Mouse (Mus musculus): ENCODE measurements around the gene Alg6. TPM values are rescaled to one million over a fixed set of nuclear protein-coding genes. Genes with fewer than 3 reads are reported as not detected.

Gene Alg6
- polyA plus RNA-seq, 1 experiment from 2014 or later, result 10.1 TPM

GRCm38 (mm10) chr4:99717905-99718304, 2.4 kb downstream of the Alg6 start:
- no peak for ATAC-seq (replicated peaks; ENCODE audit: extremely low read depth, insufficient read depth, low FRiP score)
- Histone ChIP-seq H3K27me3 (ENCODE audit: control insufficient read depth, insufficient read depth, low read length) (no peaks in the 10 kb centered on the region), H3K9ac (ENCODE audit: low read length) (no peak overlapping the region), H3K9me3 (replicated peaks; ENCODE audit: control insufficient read depth, low read length) (no peaks in the 10 kb centered on the region), H3K4me2 (ENCODE audit: low read depth, low read length) (no peak overlapping the region), H3K27ac (ENCODE audit: low read length) (no peak overlapping the region), H3K4me3 (ENCODE audit: low read length) (no peak overlapping the region), H3K4me1 (ENCODE audit: control insufficient read depth, insufficient read depth, low read length) (0 out of 2 replicates have a peak, but pooled peaks cover 4% of the 10 kb centered on the region), H3K36me3 (ENCODE audit: control insufficient read depth, insufficient read depth) (peaks cover 4% of the 10 kb centered on the region; the same call in 1 of the 2 replicates)
- 61% methylated on average over 4 of the region's 4 CpGs for WGBS

- no peak for ATAC-seq (replicated peaks; ENCODE audit: extremely low read depth, insufficient read depth, low FRiP score)
- H3K27me3 ChIP-seq (ENCODE audit: control insufficient read depth, insufficient read depth, low read length), result no peaks in the 10 kb centered on the region
- WGBS, result 88% methylated on average over 4 of the region's 4 CpGs
- no peaks in the 10 kb centered on the region for H3K4me1 ChIP-seq (ENCODE audit: control insufficient read depth, insufficient read depth, low read length)
- no peak overlapping the region for H3K4me2 ChIP-seq (ENCODE audit: low read depth, low read length)
- peaks cover 23% of the 10 kb centered on the region; the same call in 1 of the 2 replicates for H3K36me3 ChIP-seq (ENCODE audit: control insufficient read depth, insufficient read depth)
- no peak overlapping the region for H3K4me3 ChIP-seq (ENCODE audit: low read length)
- H3K27ac ChIP-seq (ENCODE audit: low read length), result no peak overlapping the region
- peaks cover 3% of the 10 kb centered on the region; the same call in 1 of the 2 replicates for H3K9me3 ChIP-seq (replicated peaks; ENCODE audit: control insufficient read depth, low read length)
- H3K9ac ChIP-seq (ENCODE audit: low read length), result no peak overlapping the region
These were observed 8.9 kb downstream of the Alg6 start for GRCm38 (mm10) chr4:99724331-99724730.

- Histone ChIP-seq H3K36me3 (ENCODE audit: control insufficient read depth, insufficient read depth) (peaks cover 29% of the 10 kb centered on the region), H3K27me3 (ENCODE audit: control insufficient read depth, insufficient read depth, low read length) (no peaks in the 10 kb centered on the region), H3K4me2 (ENCODE audit: low read depth, low read length) (no peak overlapping the region), H3K4me1 (ENCODE audit: control insufficient read depth, insufficient read depth, low read length) (no peaks in the 10 kb centered on the region), H3K9ac (ENCODE audit: low read length) (no peak overlapping the region), H3K9me3 (replicated peaks; ENCODE audit: control insufficient read depth, low read length) (peaks cover 13% of the 10 kb centered on the region), H3K27ac (ENCODE audit: low read length) (no peak overlapping the region), H3K4me3 (ENCODE audit: low read length) (no peak overlapping the region)
- ATAC-seq (replicated peaks; ENCODE audit: extremely low read depth, insufficient read depth, low FRiP score), result no peak
- WGBS, result 88% methylated on average over 8 of the region's 8 CpGs
These were observed 10.5 kb downstream of the Alg6 start for GRCm38 (mm10) chr4:99725914-99726451.

GRCm38 (mm10) chr4:99739836-99740235, 24.4 kb downstream of the Alg6 start:
- Histone ChIP-seq H3K36me3 (ENCODE audit: control insufficient read depth, insufficient read depth) (no peaks in the 10 kb centered on the region; the same call in 1 of the 2 replicates), H3K4me3 (ENCODE audit: low read length) (no peak overlapping the region), H3K4me1 (ENCODE audit: control insufficient read depth, insufficient read depth, low read length) (no peaks in the 10 kb centered on the region), H3K27ac (ENCODE audit: low read length) (no peak overlapping the region), H3K9ac (ENCODE audit: low read length) (no peak overlapping the region), H3K9me3 (replicated peaks; ENCODE audit: control insufficient read depth, low read length) (no peaks in the 10 kb centered on the region), H3K27me3 (ENCODE audit: control insufficient read depth, insufficient read depth, low read length) (no peaks in the 10 kb centered on the region), H3K4me2 (ENCODE audit: low read depth, low read length) (no peak overlapping the region)
- 71% methylated on average over 7 of the region's 7 CpGs for WGBS
- no peak for ATAC-seq (replicated peaks; ENCODE audit: extremely low read depth, insufficient read depth, low FRiP score)

GRCm38 (mm10) chr4:99752426-99752825, 37.0 kb downstream of the Alg6 start:
- ATAC-seq (replicated peaks; ENCODE audit: extremely low read depth, insufficient read depth, low FRiP score), result no peak
- Histone ChIP-seq H3K9ac (ENCODE audit: low read length) (no peak overlapping the region), H3K4me1 (ENCODE audit: control insufficient read depth, insufficient read depth, low read length) (no peaks in the 10 kb centered on the region), H3K4me2 (ENCODE audit: low read depth, low read length) (no peak overlapping the region), H3K4me3 (ENCODE audit: low read length) (no peak overlapping the region), H3K27ac (ENCODE audit: low read length) (no peak overlapping the region), H3K36me3 (ENCODE audit: control insufficient read depth, insufficient read depth) (peaks cover 5% of the 10 kb centered on the region), H3K9me3 (replicated peaks; ENCODE audit: control insufficient read depth, low read length) (no peaks in the 10 kb centered on the region), H3K27me3 (ENCODE audit: control insufficient read depth, insufficient read depth, low read length) (no peaks in the 10 kb centered on the region)
- WGBS, result 73% methylated on average over 5 of the region's 5 CpGs

GRCm38 (mm10) chr4:99766303-99766702, 50.8 kb downstream of the Alg6 start:
- ATAC-seq (replicated peaks; ENCODE audit: extremely low read depth, insufficient read depth, low FRiP score), result no peak
- no peak overlapping the region for H3K4me2 ChIP-seq (ENCODE audit: low read depth, low read length)

GRCm38 (mm10) chr4:99766753-99767152, 51.3 kb downstream of the Alg6 start:
- no peak overlapping the region for H3K4me2 ChIP-seq (ENCODE audit: low read depth, low read length)
- no peak for ATAC-seq (replicated peaks; ENCODE audit: extremely low read depth, insufficient read depth, low FRiP score)
- no peak overlapping the region for H3K9ac ChIP-seq (ENCODE audit: low read length)
- H3K36me3 ChIP-seq (ENCODE audit: control insufficient read depth, insufficient read depth), result no peaks in the 10 kb centered on the region
- H3K27me3 ChIP-seq (ENCODE audit: control insufficient read depth, insufficient read depth, low read length), result no peaks in the 10 kb centered on the region
- H3K4me3 ChIP-seq (ENCODE audit: low read length), result no peak overlapping the region
- no peaks in the 10 kb centered on the region for H3K4me1 ChIP-seq (ENCODE audit: control insufficient read depth, insufficient read depth, low read length)
- WGBS, result 36% methylated on average over 1 of the region's 1 CpGs
- H3K9me3 ChIP-seq (replicated peaks; ENCODE audit: control insufficient read depth, low read length), result no peaks in the 10 kb centered on the region
- no peak overlapping the region for H3K27ac ChIP-seq (ENCODE audit: low read length)

More at GRCm38 (mm10) chr4:99766303-99766702, 50.8 kb downstream of the Alg6 start:
- Histone ChIP-seq H3K36me3 (ENCODE audit: control insufficient read depth, insufficient read depth) (no peaks in the 10 kb centered on the region), H3K4me3 (ENCODE audit: low read length) (no peak overlapping the region), H3K27ac (ENCODE audit: low read length) (no peak overlapping the region), H3K9me3 (replicated peaks; ENCODE audit: control insufficient read depth, low read length) (no peaks in the 10 kb centered on the region), H3K27me3 (ENCODE audit: control insufficient read depth, insufficient read depth, low read length) (no peaks in the 10 kb centered on the region), H3K9ac (ENCODE audit: low read length) (no peak overlapping the region), H3K4me1 (ENCODE audit: control insufficient read depth, insufficient read depth, low read length) (no peaks in the 10 kb centered on the region)
- 72% methylated on average over 5 of the region's 5 CpGs for WGBS

- Histone ChIP-seq H3K4me3 (ENCODE audit: low read length) (no peak overlapping the region), H3K9ac (ENCODE audit: low read length) (no peak overlapping the region), H3K27me3 (ENCODE audit: control insufficient read depth, insufficient read depth, low read length) (no peaks in the 10 kb centered on the region), H3K4me2 (ENCODE audit: low read depth, low read length) (no peak overlapping the region), H3K36me3 (ENCODE audit: control insufficient read depth, insufficient read depth) (no peaks in the 10 kb centered on the region), H3K4me1 (ENCODE audit: control insufficient read depth, insufficient read depth, low read length) (no peaks in the 10 kb centered on the region), H3K27ac (ENCODE audit: low read length) (no peak overlapping the region), H3K9me3 (replicated peaks; ENCODE audit: control insufficient read depth, low read length) (no peaks in the 10 kb centered on the region)
- no peak for ATAC-seq (replicated peaks; ENCODE audit: extremely low read depth, insufficient read depth, low FRiP score)
- 52% methylated on average over 5 of the region's 5 CpGs for WGBS
These were observed 55.1 kb downstream of the Alg6 start for GRCm38 (mm10) chr4:99770555-99770954.

GRCm38 (mm10) chr4:99773041-99773440, 57.6 kb downstream of the Alg6 start:
- Histone ChIP-seq H3K27me3 (ENCODE audit: control insufficient read depth, insufficient read depth, low read length) (no peaks in the 10 kb centered on the region), H3K4me2 (ENCODE audit: low read depth, low read length) (no peak overlapping the region), H3K27ac (ENCODE audit: low read length) (no peak overlapping the region), H3K4me1 (ENCODE audit: control insufficient read depth, insufficient read depth, low read length) (no peaks in the 10 kb centered on the region), H3K9ac (ENCODE audit: low read length) (no peak overlapping the region), H3K9me3 (replicated peaks; ENCODE audit: control insufficient read depth, low read length) (no peaks in the 10 kb centered on the region), H3K36me3 (ENCODE audit: control insufficient read depth, insufficient read depth) (no peaks in the 10 kb centered on the region), H3K4me3 (ENCODE audit: low read length) (no peak overlapping the region)
- 38% methylated on average over 1 of the region's 1 CpGs for WGBS
- no peak for ATAC-seq (replicated peaks; ENCODE audit: extremely low read depth, insufficient read depth, low FRiP score)
